Mouse (Mus musculus): Measurements from ENCODE around the gene Insrr. TPM values are rescaled to one million over a fixed set of nuclear protein-coding genes. Genes with fewer than 3 reads are reported as not detected.

Insrr gene
- polyA plus RNA-seq, 1 experiment from 2014 or later = 0.44 TPM

- H3K4me3 ChIP-seq (replicated peaks) = no peak overlapping the region
- peaks cover 12% of the 10 kb centered on the region for H3K4me1 ChIP-seq (replicated peaks)
- no peaks in the 10 kb centered on the region for H3K9me3 ChIP-seq
- peaks cover 11% of the 10 kb centered on the region for H3K27me3 ChIP-seq (replicated peaks)
- H3K36me3 ChIP-seq = no peaks in the 10 kb centered on the region
- H3K4me2 ChIP-seq (replicated peaks) = no peak overlapping the region
- H3K9ac ChIP-seq = no peak overlapping the region
- 78% methylated on average over 24 of the region's 25 CpGs for WGBS
- no peak for ATAC-seq
- no peak overlapping the region for H3K27ac ChIP-seq
Observed at GRCm38 (mm10) chr3:87783282-87784023, 13.3 kb upstream of the Insrr start.

GRCm38 (mm10) chr3:87785156-87785555, 11.6 kb upstream of the Insrr start:
- Histone ChIP-seq H3K4me2 (replicated peaks) (no peak overlapping the region), H3K36me3 (no peaks in the 10 kb centered on the region), H3K9ac (no peak overlapping the region), H3K9me3 (no peaks in the 10 kb centered on the region), H3K27ac (no peak overlapping the region), H3K4me1 (replicated peaks) (peaks cover 18% of the 10 kb centered on the region), H3K4me3 (replicated peaks) (no peak overlapping the region), H3K27me3 (replicated peaks) (0 out of 2 replicates have a peak, but pooled peaks cover 10% of the 10 kb centered on the region)
- 68% methylated on average over 5 of the region's 5 CpGs for WGBS
- no peak for ATAC-seq

GRCm38 (mm10) chr3:87785626-87786214, 11.0 kb upstream of the Insrr start:
- 0 out of 2 replicates have a peak, but pooled peaks have one; percentile 37 for ATAC-seq
- WGBS = 28% methylated on average over 6 of the region's 6 CpGs
- no peak overlapping the region for H3K27ac ChIP-seq

GRCm38 (mm10) chr3:87789248-87789647, 7.5 kb upstream of the Insrr start:
- H3K4me3 ChIP-seq (replicated peaks) = no peak overlapping the region
- H3K4me2 ChIP-seq (replicated peaks) = no peak overlapping the region
- ATAC-seq = peak; percentile 39; the same call in 1 of the 2 replicates
- no peak overlapping the region for H3K9ac ChIP-seq
- 9% methylated on average over 1 of the region's 1 CpGs for WGBS
- H3K27me3 ChIP-seq (replicated peaks) = peaks cover 43% of the 10 kb centered on the region
- H3K36me3 ChIP-seq = no peaks in the 10 kb centered on the region
- H3K9me3 ChIP-seq = no peaks in the 10 kb centered on the region
- no peak overlapping the region for H3K27ac ChIP-seq
- peaks cover 18% of the 10 kb centered on the region for H3K4me1 ChIP-seq (replicated peaks)

More at GRCm38 (mm10) chr3:87785626-87786214, 11.0 kb upstream of the Insrr start:
- Histone ChIP-seq H3K4me3 (replicated peaks) (no peak overlapping the region), H3K9ac (no peak overlapping the region), H3K27me3 (replicated peaks) (peaks cover 13% of the 10 kb centered on the region; the same call in 1 of the 2 replicates), H3K9me3 (no peaks in the 10 kb centered on the region), H3K4me2 (replicated peaks) (no peak overlapping the region), H3K4me1 (replicated peaks) (peaks cover 18% of the 10 kb centered on the region), H3K36me3 (no peaks in the 10 kb centered on the region)

- no peak for ATAC-seq
- Histone ChIP-seq H3K9ac (0 out of 2 replicates have a peak overlapping the region, but pooled peaks have one; percentile 22), H3K9me3 (no peaks in the 10 kb centered on the region), H3K36me3 (no peaks in the 10 kb centered on the region), H3K4me2 (replicated peaks) (no peak overlapping the region), H3K4me1 (replicated peaks) (peaks cover 20% of the 10 kb centered on the region), H3K27ac (no peak overlapping the region), H3K27me3 (replicated peaks) (peaks cover 48% of the 10 kb centered on the region), H3K4me3 (replicated peaks) (no peak overlapping the region)
- WGBS = 26% methylated on average over 5 of the region's 5 CpGs
Observed at GRCm38 (mm10) chr3:87789768-87790167, 7.0 kb upstream of the Insrr start.

GRCm38 (mm10) chr3:87794922-87795325, 1.8 kb upstream of the Insrr start, which contains the start of gene Ntrk1:
TSS of gene Ntrk1 (minus strand) at chr3:87795162.
- peak within 1 kb of the TSS; percentile 34; the same call in 1 of the 2 replicates for H3K9ac ChIP-seq
- H3K4me1 ChIP-seq (replicated peaks) = peaks cover 27% of the 10 kb centered on the region

GRCm38 (mm10) chr3:87795336-87796277, 1.1 kb upstream of the Insrr start:
- peak; percentile 32; the same call in 1 of the 2 replicates for ATAC-seq
- H3K9me3 ChIP-seq = no peaks in the 10 kb centered on the region
- peak overlapping the region; percentile 32 for H3K4me3 ChIP-seq (replicated peaks)
- WGBS = 16% methylated on average over 33 of the region's 33 CpGs
- H3K4me1 ChIP-seq (replicated peaks) = peaks cover 25% of the 10 kb centered on the region
- H3K27ac ChIP-seq = no peak overlapping the region
- peaks cover 93% of the 10 kb centered on the region for H3K27me3 ChIP-seq (replicated peaks)
- peak overlapping the region; percentile 34; the same call in 1 of the 2 replicates for H3K9ac ChIP-seq
- H3K36me3 ChIP-seq = no peaks in the 10 kb centered on the region
- peak overlapping the region; percentile 58 for H3K4me2 ChIP-seq (replicated peaks)

More at GRCm38 (mm10) chr3:87794922-87795325, 1.8 kb upstream of the Insrr start, which contains the start of gene Ntrk1:
- ATAC-seq = peak; percentile 69
- 1% methylated on average over 35 of the region's 47 CpGs for WGBS
- Histone ChIP-seq H3K4me2 (replicated peaks) (peak within 1 kb of the TSS; percentile 58), H3K27me3 (replicated peaks) (peaks cover 93% of the 10 kb centered on the region), H3K36me3 (no peaks in the 10 kb centered on the region), H3K9me3 (no peaks in the 10 kb centered on the region), H3K4me3 (replicated peaks) (peak within 1 kb of the TSS; percentile 32), H3K27ac (no peak within 1 kb of the TSS)

GRCm38 (mm10) chr3:87801681-87802080, 4.9 kb downstream of the Insrr start:
- H3K27ac ChIP-seq = no peak overlapping the region
- 46% methylated on average over 5 of the region's 5 CpGs for WGBS
- peaks cover 86% of the 10 kb centered on the region for H3K27me3 ChIP-seq (replicated peaks)
- ATAC-seq = no peak
- no peak overlapping the region for H3K9ac ChIP-seq
- no peak overlapping the region for H3K4me2 ChIP-seq (replicated peaks)
- peaks cover 17% of the 10 kb centered on the region; the same call in 1 of the 2 replicates for H3K4me1 ChIP-seq (replicated peaks)
- no peak overlapping the region for H3K4me3 ChIP-seq (replicated peaks)
- no peaks in the 10 kb centered on the region for H3K36me3 ChIP-seq
- no peaks in the 10 kb centered on the region for H3K9me3 ChIP-seq

GRCm38 (mm10) chr3:87804038-87804677, 7.4 kb downstream of the Insrr start:
- Histone ChIP-seq H3K36me3 (no peaks in the 10 kb centered on the region), H3K27ac (no peak overlapping the region), H3K4me3 (replicated peaks) (peak overlapping the region; percentile 30), H3K27me3 (replicated peaks) (peaks cover 76% of the 10 kb centered on the region), H3K4me2 (replicated peaks) (peak overlapping the region; percentile 72), H3K9me3 (no peaks in the 10 kb centered on the region), H3K4me1 (replicated peaks) (peaks cover 8% of the 10 kb centered on the region; the same call in 1 of the 2 replicates), H3K9ac (no peak overlapping the region)
- WGBS = 5% methylated on average over 26 of the region's 26 CpGs
- peak; percentile 67 for ATAC-seq

GRCm38 (mm10) chr3:87809322-87809962, 12.7 kb downstream of the Insrr start:
- Histone ChIP-seq H3K4me3 (replicated peaks) (peak overlapping the region; percentile 20), H3K27ac (no peak overlapping the region), H3K4me1 (replicated peaks) (peaks cover 9% of the 10 kb centered on the region; the same call in 1 of the 2 replicates), H3K9me3 (no peaks in the 10 kb centered on the region), H3K9ac (no peak overlapping the region), H3K27me3 (replicated peaks) (peaks cover 58% of the 10 kb centered on the region), H3K36me3 (no peaks in the 10 kb centered on the region), H3K4me2 (replicated peaks) (peak overlapping the region; percentile 49)
- WGBS = 6% methylated on average over 28 of the region's 28 CpGs
- peak; percentile 62; the same call in 1 of the 2 replicates for ATAC-seq

- Histone ChIP-seq H3K4me1 (replicated peaks) (peaks cover 11% of the 10 kb centered on the region; the same call in 1 of the 2 replicates), H3K36me3 (no peaks in the 10 kb centered on the region), H3K4me3 (replicated peaks) (no peak overlapping the region), H3K4me2 (replicated peaks) (no peak overlapping the region), H3K27ac (no peak overlapping the region), H3K27me3 (replicated peaks) (peaks cover 48% of the 10 kb centered on the region), H3K9me3 (no peaks in the 10 kb centered on the region), H3K9ac (no peak overlapping the region)
- ATAC-seq = no peak
- WGBS = 82% methylated on average over 8 of the region's 8 CpGs
Observed at GRCm38 (mm10) chr3:87811297-87811696, 14.5 kb downstream of the Insrr start.
